Comparison of ENCODE assay signal across 12 mouse cellular contexts in genomic region chr11:32889248-32889647, GRCm38 (mm10).
DNase-seq lines count a peak whose midpoint lies in the region; ATAC-seq and TF ChIP-seq lines count a peak whose summit lies in the region.
"Had no signal": no experiment of that assay in that cellular context is flagged by ENCODE, and none has a peak within 500 bp of the region (broad histone marks: within the 10 kb centered on the region; RNA-seq: fewer than 3 reads in every experiment).

No protein-coding gene starts in this region.

- H3K79me2 ChIP-seq in heart, adult 2 months (replicated peaks; ENCODE audit: control insufficient read depth, insufficient read depth, low read length), result no peaks in the 10 kb centered on the region

- TF ChIP-seq POLR2A in heart, adult 2 months (IDR thresholded peaks at IDR 0.05; ENCODE audit: insufficient read depth, low read depth, low read length), result no peak
- TF ChIP-seq POLR2A in limb, embryonic 14.5 days (IDR thresholded peaks at IDR 0.05; ENCODE audit: borderline replicate concordance, extremely low read depth, insufficient read depth, insufficient read length), result no peak

- ATAC-seq in limb, embryonic 14.5 days (ENCODE audit: low FRiP score, low read depth), result no peak
- ATAC-seq: forebrain, embryonic 16.5 days had no signal

- H3K4me3 ChIP-seq in heart, adult 2 months, result no peak overlapping the region
- no peak overlapping the region for H3K4me3 ChIP-seq in limb, embryonic 14.5 days (replicated peaks; ENCODE audit: low read length)
- H3K4me3 ChIP-seq: midbrain, embryonic 12.5 days; neural tube, embryonic 15.5 days had no signal

- H3K9me3 ChIP-seq in limb, embryonic 14.5 days (ENCODE audit: control insufficient read depth, low read length), result no peaks in the 10 kb centered on the region
- H3K9me3 ChIP-seq: midbrain, embryonic 12.5 days; neural tube, embryonic 15.5 days had no signal

- H3K27ac ChIP-seq in heart, adult 2 months, result no peak overlapping the region
- no peak overlapping the region for H3K27ac ChIP-seq in limb, embryonic 14.5 days (replicated peaks; ENCODE audit: low read depth, low read length)
- H3K27ac ChIP-seq: midbrain, embryonic 12.5 days; neural tube, embryonic 15.5 days had no signal

- TF ChIP-seq CTCF in heart, adult 2 months (IDR thresholded peaks at IDR 0.05), result no peak

- TF ChIP-seq EP300 in heart, adult 2 months (IDR thresholded peaks at IDR 0.05; ENCODE audit: insufficient read depth, low read depth, low read length), result no peak

- no peaks in the 10 kb centered on the region for H3K4me1 ChIP-seq in heart, adult 2 months (ENCODE audit: control insufficient read depth, insufficient read depth, low read length)
- peaks cover 4% of the 10 kb centered on the region; the same call in 1 of the 2 replicates for H3K4me1 ChIP-seq in limb, embryonic 14.5 days (ENCODE audit: control insufficient read depth, insufficient read depth, low read length)
- H3K4me1 ChIP-seq: midbrain, embryonic 12.5 days had no signal

- intact Hi-C loops in heart, adult 2 months (cut with DNase I), result no loop called here

- no peaks in the 10 kb centered on the region for H3K27me3 ChIP-seq in heart, adult 2 months (ENCODE audit: control insufficient read depth, insufficient read depth, low read length)
- no peaks in the 10 kb centered on the region for H3K27me3 ChIP-seq in limb, embryonic 14.5 days (ENCODE audit: control insufficient read depth, insufficient read depth, low read length)
- H3K27me3 ChIP-seq: midbrain, embryonic 12.5 days; neural tube, embryonic 15.5 days had no signal

- no peaks in the 10 kb centered on the region for H3K36me3 ChIP-seq in heart, adult 2 months (ENCODE audit: control insufficient read depth, insufficient read depth, low read length)
- H3K36me3 ChIP-seq in limb, embryonic 14.5 days (ENCODE audit: control insufficient read depth, insufficient read depth, low read length), result no peaks in the 10 kb centered on the region
- H3K36me3 ChIP-seq: midbrain, embryonic 12.5 days; neural tube, embryonic 15.5 days had no signal

- no peak overlapping the region for H3K9ac ChIP-seq in heart, adult 2 months (ENCODE audit: low read depth, low read length)
- H3K9ac ChIP-seq in limb, embryonic 14.5 days (ENCODE audit: low read depth, low read length, severe bottlenecking), result no peak overlapping the region
- H3K9ac ChIP-seq: midbrain, embryonic 12.5 days; neural tube, embryonic 15.5 days had no signal

- WGBS in heart, adult 2 months, result 27% methylated on average over 7 of the region's 7 CpGs
- WGBS in limb, embryonic 14.5 days, result 17% methylated on average over 7 of the region's 7 CpGs

- no peak overlapping the region for H3K4me2 ChIP-seq in limb, embryonic 14.5 days (replicated peaks; ENCODE audit: low read depth, low read length, severe bottlenecking)
- H3K4me2 ChIP-seq: midbrain, embryonic 12.5 days; neural tube, embryonic 15.5 days had no signal

- peak; percentile 81 for DNase-seq in heart, adult 11 months
- DNase-seq in heart, adult 2 months, result no peak
- DNase-seq in ovary, postnatal 36 days (ENCODE audit: low spot score), result peak; percentile 44
- DNase-seq in ovary, adult 18-20 months (ENCODE audit: low spot score), result no peak
- DNase-seq in adrenal gland, postnatal 10 days, result peak; percentile 71
- DNase-seq in limb, embryonic 14.5 days (ENCODE audit: low spot score), result peak; percentile 26
- DNase-seq in thymus, postnatal 36 days, result no peak
- DNase-seq in urinary bladder, adult 2 months (ENCODE audit: low spot score), result no peak
- DNase-seq: layer of hippocampus, postnatal 36 days had no signal

Comparison
In these comparisons a context has a peak if more than half of its experiments do, and no peak if none do; other contexts are left out.
1. DNase-seq: peak in heart, adult 11 months (single experiment), ovary, postnatal 36 days (single experiment), adrenal gland, postnatal 10 days (single experiment) and limb, embryonic 14.5 days (single experiment); none in heart, adult 2 months (0 of 2), ovary, adult 18-20 months (single experiment), thymus, postnatal 36 days (0 of 2) and urinary bladder, adult 2 months (single experiment).